Mouse (Mus musculus): Measurements from ENCODE around the gene Zfp263. TPM values are rescaled to one million over a fixed set of nuclear protein-coding genes. Genes with fewer than 3 reads are reported as not detected.
A peak's percentile ranks its signal among the peaks of the same experiment; 100 is the strongest.

The Zfp263 gene
- total and polyA plus RNA-seq, 3 experiments, result 20.7 to 50.7 (median 43.3) TPM

- peak overlapping the region; percentile 85 for H3K4me3 ChIP-seq (ENCODE audit: low read depth, low read length)
- H3K9me3 ChIP-seq (replicated peaks), result peaks cover 25% of the 10 kb centered on the region
- ATAC-seq (ENCODE audit: extremely low read depth, insufficient number of reproducible peaks, low FRiP score, poor library complexity, severe bottlenecking), result no peak
- TF ChIP-seq GATA2 (IDR thresholded peaks at IDR 0.05; ENCODE audit: borderline replicate concordance, low read depth, low read length), result no peak
- no peak for TF ChIP-seq CTCF (IDR thresholded peaks at IDR 0.05; ENCODE audit: low read depth, low read length)
- no peak for TF ChIP-seq TAL1 (conservative IDR thresholded peaks at IDR 0.05; ENCODE audit: low read depth, low read length)
- TF ChIP-seq POLR2AphosphoS5 (IDR thresholded peaks at IDR 0.05; ENCODE audit: insufficient replicate concordance, low read depth, low read length), result no peak
- no peak for TF ChIP-seq GATA1 (IDR thresholded peaks at IDR 0.05; ENCODE audit: borderline replicate concordance, low read length)
- H3K4me1 ChIP-seq (ENCODE audit: insufficient read depth, low read depth, low read length), result peaks cover 28% of the 10 kb centered on the region
- peaks cover 54% of the 10 kb centered on the region for H3K36me3 ChIP-seq (replicated peaks)
- no peaks in the 10 kb centered on the region for H3K27me3 ChIP-seq (ENCODE audit: insufficient read depth, low read length)
- no peak for DNase-seq (ENCODE audit: low spot score)
Observed at GRCm38 (mm10) chr16:3745656-3746055, 1.8 kb downstream of the Zfp263 start.

DNA sequence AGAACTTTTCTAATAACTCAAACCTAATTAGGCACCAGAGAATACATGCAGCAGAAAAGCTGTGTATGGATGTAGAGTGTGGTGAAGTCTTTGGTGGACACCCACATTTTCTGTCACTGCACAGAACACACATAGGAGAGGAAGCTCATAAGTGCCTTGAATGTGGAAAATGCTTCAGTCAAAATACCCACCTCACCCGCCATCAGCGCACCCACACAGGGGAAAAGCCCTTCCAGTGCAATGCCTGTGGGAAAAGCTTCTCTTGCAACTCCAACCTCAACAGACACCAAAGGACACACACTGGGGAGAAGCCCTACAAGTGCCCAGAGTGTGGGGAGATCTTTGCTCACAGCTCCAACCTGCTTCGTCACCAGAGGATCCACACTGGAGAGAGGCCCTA lies 5.1 kb downstream of the Zfp263 start:
- peaks cover 18% of the 10 kb centered on the region for H3K4me1 ChIP-seq (ENCODE audit: insufficient read depth, low read depth, low read length)
- no peaks in the 10 kb centered on the region for H3K27me3 ChIP-seq (ENCODE audit: insufficient read depth, low read length)
- ATAC-seq (ENCODE audit: extremely low read depth, insufficient number of reproducible peaks, low FRiP score, poor library complexity, severe bottlenecking) (no peak), DNase-seq (ENCODE audit: low spot score) (no peak)
- H3K4me3 ChIP-seq (ENCODE audit: low read depth, low read length), result no peak overlapping the region; the same call in 1 of the 2 replicates
- H3K36me3 ChIP-seq (replicated peaks), result peaks cover 72% of the 10 kb centered on the region
- TF ChIP-seq CTCF (IDR thresholded peaks at IDR 0.05; ENCODE audit: low read depth, low read length) (no peak), POLR2AphosphoS5 (IDR thresholded peaks at IDR 0.05; ENCODE audit: insufficient replicate concordance, low read depth, low read length) (no peak), TAL1 (conservative IDR thresholded peaks at IDR 0.05; ENCODE audit: low read depth, low read length) (no peak), GATA2 (IDR thresholded peaks at IDR 0.05; ENCODE audit: borderline replicate concordance, low read depth, low read length) (no peak), GATA1 (IDR thresholded peaks at IDR 0.05; ENCODE audit: borderline replicate concordance, low read length) (no peak)
- peaks cover 25% of the 10 kb centered on the region for H3K9me3 ChIP-seq (replicated peaks)

- ATAC-seq (ENCODE audit: extremely low read depth, insufficient number of reproducible peaks, low FRiP score, poor library complexity, severe bottlenecking) (no peak), DNase-seq (ENCODE audit: low spot score) (no peak)
- no peak for TF ChIP-seq CTCF (IDR thresholded peaks at IDR 0.05; ENCODE audit: low read depth, low read length)
- TF ChIP-seq GATA1 (IDR thresholded peaks at IDR 0.05; ENCODE audit: borderline replicate concordance, low read length), result no peak
- TF ChIP-seq POLR2AphosphoS5 (IDR thresholded peaks at IDR 0.05; ENCODE audit: insufficient replicate concordance, low read depth, low read length), result no peak
- no peak for TF ChIP-seq GATA2 (IDR thresholded peaks at IDR 0.05; ENCODE audit: borderline replicate concordance, low read depth, low read length)
- TF ChIP-seq TAL1 (conservative IDR thresholded peaks at IDR 0.05; ENCODE audit: low read depth, low read length), result no peak
- H3K27me3 ChIP-seq (ENCODE audit: insufficient read depth, low read length), result no peaks in the 10 kb centered on the region
- peaks cover 9% of the 10 kb centered on the region for H3K36me3 ChIP-seq (replicated peaks)
- no peak overlapping the region for H3K4me3 ChIP-seq (ENCODE audit: low read depth, low read length)
- no peaks in the 10 kb centered on the region for H3K4me1 ChIP-seq (ENCODE audit: insufficient read depth, low read depth, low read length)
- no peaks in the 10 kb centered on the region for H3K9me3 ChIP-seq (replicated peaks)
Observed at GRCm38 (mm10) chr16:3771603-3772002, 27.7 kb downstream of the Zfp263 start.

DNA sequence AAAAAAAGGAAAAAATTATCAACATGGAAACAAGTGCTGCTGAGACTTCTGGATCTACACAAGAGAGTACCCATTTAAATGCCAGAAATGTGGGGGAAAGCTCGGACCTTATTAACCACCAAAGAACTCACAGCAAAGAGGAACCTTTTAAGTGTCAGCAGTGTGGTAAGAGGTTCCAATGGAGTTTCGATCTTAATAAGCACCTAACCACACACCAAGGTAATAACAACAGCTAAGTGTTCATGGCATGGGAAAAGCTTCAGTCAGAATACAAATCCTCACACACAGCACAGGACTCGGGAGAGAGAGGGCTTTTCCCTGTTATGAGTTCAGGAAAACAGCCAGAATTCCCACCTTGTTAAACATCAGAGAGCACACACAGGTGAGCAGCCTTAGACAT lies 32.5 kb downstream of the Zfp263 start:
- TF ChIP-seq GATA2 (IDR thresholded peaks at IDR 0.05; ENCODE audit: borderline replicate concordance, low read depth, low read length) (no peak), POLR2AphosphoS5 (IDR thresholded peaks at IDR 0.05; ENCODE audit: insufficient replicate concordance, low read depth, low read length) (no peak), GATA1 (IDR thresholded peaks at IDR 0.05; ENCODE audit: borderline replicate concordance, low read length) (no peak)
- Histone ChIP-seq H3K36me3 (replicated peaks) (peaks cover 4% of the 10 kb centered on the region), H3K4me1 (ENCODE audit: insufficient read depth, low read depth, low read length) (no peaks in the 10 kb centered on the region), H3K27me3 (ENCODE audit: insufficient read depth, low read length) (no peaks in the 10 kb centered on the region), H3K4me3 (ENCODE audit: low read depth, low read length) (no peak overlapping the region), H3K9me3 (replicated peaks) (no peaks in the 10 kb centered on the region)
- ATAC-seq (ENCODE audit: extremely low read depth, insufficient number of reproducible peaks, low FRiP score, poor library complexity, severe bottlenecking) (no peak), DNase-seq (ENCODE audit: low spot score) (no peak)

DNA sequence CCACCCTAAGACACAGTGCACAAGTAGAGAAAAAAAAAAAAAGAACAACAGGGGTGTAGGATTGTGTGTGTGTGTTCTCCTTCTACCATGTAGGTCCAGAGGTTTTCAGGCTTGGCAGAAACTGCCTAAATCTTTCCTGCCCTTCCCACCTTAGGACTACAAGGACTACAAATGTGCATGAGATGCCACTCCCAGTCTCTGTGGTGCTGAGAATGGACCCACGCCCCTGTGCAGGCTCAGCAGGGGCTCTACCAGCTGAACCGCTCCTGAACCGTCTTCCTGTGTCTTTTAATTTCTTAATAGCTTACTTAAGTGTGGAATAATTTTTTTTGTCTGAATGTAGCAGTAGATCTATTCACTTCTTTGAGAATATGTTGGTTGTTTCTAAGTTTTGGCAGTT lies 34.1 kb downstream of the Zfp263 start:
- Histone ChIP-seq H3K4me1 (ENCODE audit: insufficient read depth, low read depth, low read length) (no peaks in the 10 kb centered on the region), H3K4me3 (ENCODE audit: low read depth, low read length) (no peak overlapping the region), H3K27me3 (ENCODE audit: insufficient read depth, low read length) (no peaks in the 10 kb centered on the region), H3K36me3 (replicated peaks) (no peaks in the 10 kb centered on the region), H3K9me3 (replicated peaks) (no peaks in the 10 kb centered on the region)
- TF ChIP-seq GATA2 (IDR thresholded peaks at IDR 0.05; ENCODE audit: borderline replicate concordance, low read depth, low read length) (no peak), CTCF (IDR thresholded peaks at IDR 0.05; ENCODE audit: low read depth, low read length) (no peak), TAL1 (conservative IDR thresholded peaks at IDR 0.05; ENCODE audit: low read depth, low read length) (no peak), GATA1 (IDR thresholded peaks at IDR 0.05; ENCODE audit: borderline replicate concordance, low read length) (no peak), POLR2AphosphoS5 (IDR thresholded peaks at IDR 0.05; ENCODE audit: insufficient replicate concordance, low read depth, low read length) (no peak)
- ATAC-seq (ENCODE audit: extremely low read depth, insufficient number of reproducible peaks, low FRiP score, poor library complexity, severe bottlenecking), result no peak
- no peak for DNase-seq (ENCODE audit: low spot score)

DNA sequence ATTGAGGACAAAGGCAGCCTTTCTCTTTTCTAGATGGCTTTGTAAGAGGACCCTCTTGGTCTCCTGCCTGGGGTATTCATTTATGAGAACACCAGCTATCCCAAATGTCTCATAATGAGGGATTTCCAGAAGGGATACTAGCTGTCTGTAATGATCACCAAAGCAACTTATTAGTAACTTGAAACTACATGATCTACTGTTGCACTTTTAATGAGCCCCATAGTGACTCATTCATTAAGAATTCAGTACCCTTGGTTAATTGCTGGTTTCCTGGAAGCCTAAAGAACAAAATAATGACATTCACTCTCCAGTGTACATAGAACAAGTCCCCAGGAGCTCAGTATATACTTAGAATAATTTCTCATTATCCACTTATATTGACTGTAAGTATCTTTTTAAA lies 37.3 kb downstream of the Zfp263 start:
- H3K27me3 ChIP-seq (ENCODE audit: insufficient read depth, low read length), result no peaks in the 10 kb centered on the region
- H3K4me3 ChIP-seq (ENCODE audit: low read depth, low read length), result no peak overlapping the region
- no peaks in the 10 kb centered on the region for H3K36me3 ChIP-seq (replicated peaks)
- no peaks in the 10 kb centered on the region for H3K4me1 ChIP-seq (ENCODE audit: insufficient read depth, low read depth, low read length)
- TF ChIP-seq GATA2 (IDR thresholded peaks at IDR 0.05; ENCODE audit: borderline replicate concordance, low read depth, low read length), result no peak
- no peak for TF ChIP-seq POLR2AphosphoS5 (IDR thresholded peaks at IDR 0.05; ENCODE audit: insufficient replicate concordance, low read depth, low read length)
- TF ChIP-seq CTCF (IDR thresholded peaks at IDR 0.05; ENCODE audit: low read depth, low read length), result no peak
- TF ChIP-seq GATA1 (IDR thresholded peaks at IDR 0.05; ENCODE audit: borderline replicate concordance, low read length), result no peak
- TF ChIP-seq TAL1 (conservative IDR thresholded peaks at IDR 0.05; ENCODE audit: low read depth, low read length), result no peak
- H3K9me3 ChIP-seq (replicated peaks), result no peaks in the 10 kb centered on the region
- DNase-seq (ENCODE audit: low spot score), result no peak
- ATAC-seq (ENCODE audit: extremely low read depth, insufficient number of reproducible peaks, low FRiP score, poor library complexity, severe bottlenecking), result no peak

Measured in G1E (cell line).